Mouse (Mus musculus) lung, embryonic 16.5 days (tissue): ENCODE results near the gene Top2a. TPM values are rescaled to one million over a fixed set of nuclear protein-coding genes. Genes with fewer than 3 reads are reported as not detected.

ENCODE experiments used
- ATAC-seq: fragments of 200-750 bp; cut with Nextera tagmentation; 2 replicates; pipeline ENCODE4 v1.8.0; 2017; ENCODE audit warnings: low read depth, mild to moderate bottlenecking, moderate library complexity
- H3K27ac ChIP-seq: fragments of 300-500 bp; sonication (generic); 2 replicates; pipeline ENCODE4 v1.5.1; 2014; ENCODE audit warnings: mild to moderate bottlenecking, control low read depth, low read length
- H3K27me3 ChIP-seq: fragments of 300-500 bp; sonication (generic); 2 replicates; pipeline ENCODE4 v1.6.1; 2014; ENCODE audit warnings: low read depth, low read length, mixed read lengths; ENCODE audit not compliant: control insufficient read depth, insufficient read depth
- H3K36me3 ChIP-seq: fragments of 300-500 bp; sonication (generic); 2 replicates; pipeline ENCODE4 v1.6.1; 2014; ENCODE audit warnings: low read length; ENCODE audit not compliant: control insufficient read depth, insufficient read depth
- H3K4me1 ChIP-seq: fragments of 300-500 bp; sonication (generic); replicated peaks from 2 replicates; pipeline ENCODE4 v1.6.1; 2014; ENCODE audit warnings: low read length, mixed read lengths; ENCODE audit not compliant: control insufficient read depth, insufficient read depth
- H3K4me2 ChIP-seq: fragments of 300-500 bp; sonication (generic); 2 replicates; pipeline ENCODE4 v1.6.1; 2014; ENCODE audit warnings: low read depth, low read length, control low read depth
- H3K4me3 ChIP-seq: fragments of 300-500 bp; sonication (generic); 2 replicates; pipeline ENCODE4 v1.5.1; 2014; ENCODE audit warnings: mild to moderate bottlenecking, low read length, control low read depth
- H3K9ac ChIP-seq: fragments of 300-500 bp; sonication (generic); 2 replicates; pipeline ENCODE4 v1.6.1; 2014; ENCODE audit warnings: low read length, control low read depth
- H3K9me3 ChIP-seq: fragments of 300-500 bp; sonication (generic); 2 replicates; pipeline ENCODE4 v1.6.1; 2016; ENCODE audit warnings: low read length; ENCODE audit not compliant: control insufficient read depth
- WGBS: fragments of 180-500 bp; shearing (Covaris S2); extraction: QIAGEN DNeasy Blood & Tissue Kit; methylation state at CpG from one replicate; pipeline ENCODE4 v1.1.7; 2014; 5-methylcytosine and 5-hydroxymethylcytosine counted together
- polyA plus RNA-seq: library from polyadenylated mRNA; unstranded; fragments of >200 nt; fragmentation: Nextera tagmentation; extraction: Ambion mirVana; gene quantifications from 2 replicates; pipeline ENCODE4 v1.2.1, GENCODE M21; 2015

Gene Top2a
- polyA plus RNA-seq, 1 experiment from 2014 or later, result 270 TPM

DNA sequence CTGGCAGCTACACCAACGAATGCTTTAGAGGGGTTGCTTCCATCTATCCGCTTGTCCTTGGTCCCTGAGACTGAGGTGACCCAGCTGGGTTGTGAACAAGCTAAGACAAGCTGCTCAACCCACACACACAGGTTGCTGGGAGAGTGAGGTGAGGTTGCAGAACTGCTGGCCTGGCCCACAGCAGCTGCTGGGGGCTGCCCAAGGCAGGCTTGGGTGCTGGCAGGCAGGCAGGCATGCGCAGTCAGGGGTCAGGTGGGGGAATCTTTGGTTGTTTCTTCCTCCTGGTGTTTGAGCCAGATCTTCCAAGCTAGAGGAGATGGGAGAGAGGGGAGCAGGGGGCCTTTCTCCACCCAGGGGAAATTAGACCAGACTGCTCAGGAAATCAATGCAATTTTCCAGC lies 36.4 kb upstream of the Top2a start:
- Histone ChIP-seq H3K36me3 (no peaks in the 10 kb centered on the region), H3K27me3 (no peaks in the 10 kb centered on the region), H3K4me3 (no peak overlapping the region), H3K4me1 (peaks cover 3% of the 10 kb centered on the region; the same call in 1 of the 2 replicates), H3K9me3 (peaks cover 3% of the 10 kb centered on the region; the same call in 1 of the 2 replicates), H3K9ac (no peak overlapping the region), H3K4me2 (no peak overlapping the region), H3K27ac (no peak overlapping the region)
- no peak for ATAC-seq
- WGBS, result 58% methylated on average over 3 of the region's 3 CpGs

DNA sequence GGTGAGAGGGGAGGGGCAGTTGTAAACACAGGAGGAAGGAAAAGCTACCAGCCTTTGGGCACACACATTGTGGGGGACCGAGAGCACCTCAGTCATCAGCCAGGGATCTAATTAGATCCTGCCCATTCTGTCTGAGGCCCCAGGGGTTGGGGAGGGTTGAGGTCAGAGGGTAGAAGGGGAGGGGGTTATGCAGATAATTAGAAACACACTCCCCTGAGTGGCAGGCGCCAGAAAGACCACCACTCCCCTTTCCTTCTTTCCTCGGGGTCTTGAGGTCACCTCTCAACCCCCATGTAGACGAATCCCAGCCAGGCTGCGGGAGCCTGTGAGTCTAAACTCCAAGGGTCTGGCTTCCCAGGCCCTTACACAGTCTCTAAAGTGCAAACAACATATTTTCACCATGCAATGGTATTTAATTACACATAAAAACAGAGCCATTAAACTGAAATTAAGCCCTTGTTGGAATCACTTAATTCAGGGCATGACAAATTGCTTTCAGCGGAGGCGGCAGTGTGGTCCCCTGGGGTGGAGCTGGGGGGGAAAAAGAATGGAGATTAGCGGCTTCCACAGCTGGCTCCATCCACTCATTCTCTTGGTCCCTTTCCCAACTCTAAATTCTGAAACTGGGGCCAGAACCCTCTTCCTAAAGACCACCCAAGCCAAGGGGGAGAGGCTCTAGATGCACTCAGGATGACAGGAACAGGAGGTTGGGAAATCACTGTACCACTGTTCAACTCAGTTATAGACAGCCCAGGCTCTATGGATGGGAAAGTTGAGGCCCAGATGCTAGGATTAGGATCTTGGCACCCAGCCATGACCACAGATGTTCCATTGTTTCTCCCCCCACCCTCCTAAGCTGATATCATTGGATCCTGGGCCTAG lies 31.8 kb upstream of the Top2a start:
- Histone ChIP-seq H3K4me2 (no peak overlapping the region), H3K9me3 (peaks cover 3% of the 10 kb centered on the region; the same call in 1 of the 2 replicates), H3K9ac (no peak overlapping the region), H3K36me3 (peaks cover 9% of the 10 kb centered on the region), H3K4me1 (peaks cover 12% of the 10 kb centered on the region; the same call in 1 of the 2 replicates), H3K27me3 (no peaks in the 10 kb centered on the region), H3K27ac (peak overlapping the region; percentile 71), H3K4me3 (no peak overlapping the region)
- ATAC-seq, result peak; percentile 87
- 25% methylated on average over 8 of the region's 8 CpGs for WGBS

DNA sequence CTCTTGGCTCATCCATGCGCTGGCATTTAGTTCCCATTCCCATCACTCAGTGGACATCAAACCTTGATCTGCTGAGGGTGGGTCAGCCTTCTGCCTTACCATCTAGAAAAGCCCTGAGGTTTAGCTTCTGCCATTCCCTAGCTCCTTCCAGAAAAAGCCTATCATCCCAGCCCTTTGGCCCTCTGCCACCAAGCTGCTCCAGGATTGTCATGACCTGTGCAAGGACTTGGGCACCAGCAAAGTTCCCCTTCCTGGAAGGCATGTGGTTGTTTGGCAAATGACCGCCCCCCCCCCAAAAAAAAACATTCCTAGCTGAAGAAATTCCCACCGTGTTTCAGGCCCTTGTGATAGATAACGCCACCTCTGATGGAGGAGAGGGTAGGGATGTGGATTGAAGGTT lies 31.2 kb upstream of the Top2a start:
- WGBS, result 33% methylated on average over 4 of the region's 4 CpGs
- no peak overlapping the region for H3K4me3 ChIP-seq
- H3K9me3 ChIP-seq, result peaks cover 3% of the 10 kb centered on the region; the same call in 1 of the 2 replicates
- no peaks in the 10 kb centered on the region for H3K27me3 ChIP-seq
- no peak for ATAC-seq
- H3K9ac ChIP-seq, result no peak overlapping the region
- H3K4me1 ChIP-seq, result peaks cover 12% of the 10 kb centered on the region; the same call in 1 of the 2 replicates
- peak overlapping the region; percentile 71 for H3K27ac ChIP-seq
- H3K36me3 ChIP-seq, result peaks cover 9% of the 10 kb centered on the region
- H3K4me2 ChIP-seq, result no peak overlapping the region

DNA sequence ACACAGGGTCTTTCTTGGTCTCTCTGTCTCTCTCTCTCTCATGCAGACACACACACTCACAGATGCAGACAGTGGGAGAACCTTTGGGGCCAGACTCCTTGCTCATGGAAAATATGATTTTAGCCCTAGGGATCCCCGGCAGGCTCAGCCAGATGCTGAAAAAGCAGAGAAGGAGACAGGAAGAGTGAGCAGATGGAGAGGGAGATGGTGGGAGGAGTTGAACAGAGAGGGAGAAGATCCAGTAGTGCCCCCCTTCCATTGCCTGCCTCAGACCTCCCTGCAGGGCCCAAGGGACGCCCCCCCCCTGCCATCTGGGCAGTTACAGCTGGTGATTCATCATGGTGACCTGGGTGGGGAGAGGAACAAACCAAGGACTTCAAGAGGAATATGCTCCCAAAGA lies 23.7 kb upstream of the Top2a start:
- ATAC-seq, result peak; percentile 29; the same call in 1 of the 2 replicates
- 53% methylated on average over 2 of the region's 2 CpGs for WGBS
- Histone ChIP-seq H3K27me3 (no peaks in the 10 kb centered on the region), H3K36me3 (peaks cover 16% of the 10 kb centered on the region), H3K4me2 (no peak overlapping the region), H3K9me3 (no peaks in the 10 kb centered on the region), H3K4me1 (peaks cover 36% of the 10 kb centered on the region), H3K9ac (no peak overlapping the region), H3K4me3 (no peak overlapping the region), H3K27ac (peak overlapping the region; percentile 30; the same call in 1 of the 2 replicates)

DNA sequence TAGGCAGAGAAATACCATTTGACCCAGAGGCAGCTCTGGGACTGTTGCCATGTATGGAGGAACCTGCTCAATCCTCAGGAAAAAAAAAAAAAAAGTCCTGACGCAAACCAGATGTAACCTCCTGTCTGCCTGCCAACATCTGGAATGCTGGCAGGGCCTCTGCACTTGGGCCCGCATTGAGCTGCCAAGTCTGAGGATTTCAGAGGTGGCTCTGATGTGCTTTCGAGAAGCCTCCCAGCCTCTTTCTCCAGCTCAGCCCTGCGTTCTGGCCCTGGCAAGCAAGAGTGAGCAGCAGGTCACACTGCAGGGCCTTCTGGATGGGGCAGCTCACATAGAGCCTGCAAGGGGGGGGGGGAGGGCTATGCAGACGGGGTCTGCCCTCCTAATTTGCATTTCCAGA lies 23.1 kb upstream of the Top2a start:
- ATAC-seq, result peak; percentile 91
- Histone ChIP-seq H3K27ac (peak overlapping the region; percentile 30; the same call in 1 of the 2 replicates), H3K9me3 (no peaks in the 10 kb centered on the region), H3K4me3 (no peak overlapping the region), H3K36me3 (peaks cover 15% of the 10 kb centered on the region), H3K9ac (no peak overlapping the region), H3K4me2 (no peak overlapping the region), H3K4me1 (peaks cover 36% of the 10 kb centered on the region), H3K27me3 (no peaks in the 10 kb centered on the region)
- WGBS, result 35% methylated on average over 5 of the region's 5 CpGs

DNA sequence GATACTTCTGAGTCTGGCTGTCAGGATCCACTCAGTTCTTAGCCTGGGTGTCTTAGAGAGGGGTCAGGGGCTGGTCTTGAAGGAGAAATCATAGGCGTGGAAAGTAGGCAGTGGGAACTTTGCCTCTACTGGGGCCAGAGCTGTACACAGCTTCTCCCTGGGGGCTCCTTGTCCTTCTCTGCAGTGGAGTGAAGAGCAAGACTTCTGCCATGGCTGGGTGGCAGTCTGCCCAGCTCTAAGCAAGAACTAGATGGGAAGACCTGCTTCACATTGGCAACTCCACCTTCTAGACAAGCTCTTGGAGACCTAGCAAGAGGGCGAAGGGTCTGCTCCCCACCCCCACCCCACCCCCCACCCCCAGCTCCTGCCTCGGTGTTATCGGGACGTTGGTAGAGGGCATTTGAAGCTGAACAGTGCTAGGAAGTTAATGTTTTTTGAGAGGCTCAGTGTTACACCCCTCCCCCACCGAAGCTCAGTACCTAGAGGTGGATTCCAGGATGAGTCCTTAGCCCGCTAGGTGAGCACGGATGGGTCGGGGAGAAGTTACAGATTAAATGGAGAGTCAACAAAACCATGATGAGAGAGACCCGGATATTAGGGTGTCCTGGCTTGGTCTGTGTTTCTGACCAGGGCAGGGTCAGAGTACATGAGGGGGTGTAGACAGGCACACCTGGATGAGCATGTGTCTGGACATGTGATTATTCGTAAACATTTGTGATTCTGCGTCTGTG lies 21.3 kb upstream of the Top2a start:
- 57% methylated on average over 12 of the region's 12 CpGs for WGBS
- peaks cover 6% of the 10 kb centered on the region; the same call in 1 of the 2 replicates for H3K36me3 ChIP-seq
- H3K4me1 ChIP-seq, result peaks cover 39% of the 10 kb centered on the region
- H3K9me3 ChIP-seq, result no peaks in the 10 kb centered on the region
- no peak overlapping the region for H3K27ac ChIP-seq
- no peak overlapping the region for H3K4me3 ChIP-seq
- no peaks in the 10 kb centered on the region for H3K27me3 ChIP-seq
- ATAC-seq, result no peak
- no peak overlapping the region for H3K9ac ChIP-seq
- H3K4me2 ChIP-seq, result no peak overlapping the region

DNA sequence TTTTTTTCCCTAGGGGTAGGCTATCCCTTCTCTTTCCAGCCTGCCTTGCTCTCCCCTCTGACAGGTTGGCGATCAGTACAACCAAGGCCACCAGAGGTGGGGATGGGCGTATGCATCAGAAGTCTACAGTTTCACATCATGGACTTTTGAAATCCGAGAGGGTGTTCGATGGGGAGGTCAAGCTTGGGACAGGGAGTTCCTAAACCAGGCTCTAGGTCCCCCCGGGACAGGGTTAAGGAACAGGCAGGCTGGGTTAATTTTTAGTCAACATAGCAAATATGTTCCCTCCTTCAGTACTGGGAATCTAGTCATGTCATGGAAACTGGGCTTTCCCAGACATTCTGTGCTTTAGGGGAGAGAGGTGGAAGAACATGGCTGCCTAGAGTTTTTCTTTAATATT lies 20.3 kb upstream of the Top2a start:
- Histone ChIP-seq H3K36me3 (peaks cover 3% of the 10 kb centered on the region; the same call in 1 of the 2 replicates), H3K9ac (no peak overlapping the region), H3K4me2 (peak overlapping the region; percentile 29; the same call in 1 of the 2 replicates), H3K27me3 (no peaks in the 10 kb centered on the region), H3K9me3 (no peaks in the 10 kb centered on the region), H3K4me3 (no peak overlapping the region), H3K27ac (no peak overlapping the region), H3K4me1 (peaks cover 40% of the 10 kb centered on the region)
- WGBS, result 53% methylated on average over 5 of the region's 5 CpGs
- no peak for ATAC-seq

DNA sequence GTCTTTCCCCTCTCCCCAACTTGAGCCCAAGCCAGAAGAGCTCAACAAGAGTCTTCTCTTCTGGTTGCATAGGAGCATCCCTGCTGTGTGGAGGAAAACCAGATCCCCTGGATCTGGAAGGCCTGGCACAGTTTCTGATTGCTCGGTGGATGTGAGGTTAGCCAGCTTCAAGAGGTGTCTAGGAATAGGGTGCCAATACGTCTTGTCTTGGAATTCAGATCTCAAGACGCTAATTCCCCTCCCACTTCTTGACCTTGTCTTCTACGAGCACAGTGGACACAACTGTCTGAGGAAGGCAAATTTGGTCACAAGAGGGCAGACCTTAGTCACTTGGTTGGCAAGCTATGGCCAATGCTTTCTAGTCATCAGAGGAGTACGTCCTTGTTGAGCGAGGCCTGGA lies 19.6 kb upstream of the Top2a start:
- Histone ChIP-seq H3K9ac (no peak overlapping the region), H3K27me3 (no peaks in the 10 kb centered on the region), H3K4me2 (peak overlapping the region; percentile 29), H3K27ac (no peak overlapping the region), H3K4me1 (peaks cover 40% of the 10 kb centered on the region), H3K9me3 (no peaks in the 10 kb centered on the region), H3K4me3 (no peak overlapping the region), H3K36me3 (no peaks in the 10 kb centered on the region; the same call in 1 of the 2 replicates)
- 50% methylated on average over 6 of the region's 6 CpGs for WGBS
- no peak for ATAC-seq

DNA sequence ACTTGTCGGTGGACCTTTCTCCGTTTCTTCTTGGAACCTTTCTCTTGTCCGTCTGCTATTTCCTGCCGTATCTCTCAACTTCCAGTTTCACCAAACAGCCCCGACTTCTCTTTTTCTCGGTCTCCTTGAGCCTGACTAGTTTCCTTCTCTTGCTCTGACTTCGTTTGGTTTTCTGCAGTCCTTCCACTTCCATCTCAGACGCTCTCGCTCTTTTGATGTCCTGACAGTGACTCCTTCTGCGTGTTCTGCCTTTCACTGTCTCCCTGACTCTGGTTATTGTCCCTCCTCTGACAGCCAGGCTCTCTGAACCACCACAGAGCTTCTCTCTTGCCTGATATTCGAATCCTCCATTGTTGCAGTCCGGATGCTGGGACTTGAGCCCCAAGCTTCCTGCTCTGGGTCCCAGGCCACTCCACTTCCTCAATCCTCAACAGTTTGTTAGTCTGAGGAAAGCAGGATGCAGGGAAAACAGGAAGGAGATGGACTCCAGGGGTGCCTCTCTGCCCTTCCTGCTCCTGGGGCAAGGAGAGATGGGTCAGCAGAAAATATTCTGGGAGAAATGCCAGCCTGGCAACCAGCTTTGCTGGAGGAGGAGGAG lies 18.9 kb upstream of the Top2a start:
- no peaks in the 10 kb centered on the region for H3K9me3 ChIP-seq
- no peaks in the 10 kb centered on the region for H3K27me3 ChIP-seq
- peak overlapping the region; percentile 94 for H3K27ac ChIP-seq
- 32% methylated on average over 12 of the region's 12 CpGs for WGBS
- no peaks in the 10 kb centered on the region for H3K36me3 ChIP-seq
- no peak for ATAC-seq
- peak overlapping the region; percentile 72 for H3K4me3 ChIP-seq
- peak overlapping the region; percentile 88 for H3K9ac ChIP-seq
- H3K4me2 ChIP-seq, result peak overlapping the region; percentile 89
- H3K4me1 ChIP-seq, result peaks cover 40% of the 10 kb centered on the region
